Mouse (Mus musculus) hindbrain, embryonic 11.5 days (tissue): ENCODE results near the gene Tgif1. TPM values are rescaled to one million over a fixed set of nuclear protein-coding genes. Genes with fewer than 3 reads are reported as not detected.

Experiments
- ATAC-seq: fragments of 200-750 bp; cut with Nextera tagmentation; 2 replicates; pipeline ENCODE4 v1.8.0; 2017; ENCODE audit warnings: mild to moderate bottlenecking, moderate TSS enrichment, moderate library complexity; ENCODE audit not compliant: low FRiP score
- DNase-seq: peaks from one replicate; pipeline ENCODE4 v3.0.0-alpha.2; 2015; ENCODE audit warnings: low spot score
- H3K27ac ChIP-seq: fragments of 300-500 bp; sonication (generic); 2 replicates; pipeline ENCODE4 v1.5.1; 2014; ENCODE audit warnings: mild to moderate bottlenecking, low read depth, low read length
- H3K27me3 ChIP-seq: fragments of 300-500 bp; sonication (generic); 2 replicates; pipeline ENCODE4 v1.6.1; 2014; ENCODE audit warnings: mild to moderate bottlenecking, low read length, moderate library complexity, mixed read lengths; ENCODE audit not compliant: control insufficient read depth, insufficient read depth
- H3K36me3 ChIP-seq: fragments of 300-500 bp; sonication (generic); 2 replicates; pipeline ENCODE4 v1.6.1; 2014; ENCODE audit warnings: mild to moderate bottlenecking, low read length, moderate library complexity, mixed read lengths; ENCODE audit not compliant: control insufficient read depth, insufficient read depth
- H3K4me1 ChIP-seq: fragments of 300-500 bp; sonication (generic); replicated peaks from 2 replicates; pipeline ENCODE4 v1.6.1; 2014; ENCODE audit warnings: low read length, mixed read lengths; ENCODE audit not compliant: control insufficient read depth, insufficient read depth
- H3K4me2 ChIP-seq: fragments of 300-500 bp; sonication (generic); replicated peaks from 2 replicates; pipeline ENCODE4 v1.6.1; 2014; ENCODE audit warnings: mild to moderate bottlenecking, low read depth, low read length
- H3K4me3 ChIP-seq: fragments of 300-500 bp; sonication (generic); 2 replicates; pipeline ENCODE4 v1.5.1; 2014; ENCODE audit warnings: low read depth, low read length
- H3K9ac ChIP-seq: fragments of 300-500 bp; sonication (generic); 2 replicates; pipeline ENCODE4 v1.6.1; 2014; ENCODE audit warnings: low read depth, low read length
- H3K9me3 ChIP-seq: fragments of 300-500 bp; sonication (generic); 2 replicates; pipeline ENCODE4 v1.6.1; 2016; ENCODE audit warnings: low read length; ENCODE audit not compliant: control insufficient read depth
- WGBS: fragments of 180-500 bp; shearing (Covaris S2); extraction: QIAGEN DNeasy Blood & Tissue Kit; methylation state at CpG from one replicate; pipeline ENCODE4 v1.1.7; 2014; 5-methylcytosine and 5-hydroxymethylcytosine counted together
- polyA plus RNA-seq: library from polyadenylated mRNA; unstranded; fragments of >200 nt; fragmentation: Nextera tagmentation; extraction: Ambion mirVana; gene quantifications from 2 replicates; pipeline ENCODE4 v1.2.1, GENCODE M21; 2014

Gene Tgif1
- polyA plus RNA-seq, 1 experiment from 2014 or later: 66.0 TPM

- Histone ChIP-seq H3K4me2 (no peak overlapping the region), H3K27me3 (no peaks in the 10 kb centered on the region), H3K4me3 (no peak overlapping the region), H3K9me3 (no peaks in the 10 kb centered on the region), H3K27ac (no peak overlapping the region), H3K36me3 (no peaks in the 10 kb centered on the region), H3K4me1 (no peaks in the 10 kb centered on the region), H3K9ac (no peak overlapping the region)
- 38% methylated on average over 3 of the region's 3 CpGs for WGBS
- DNase-seq: no peak
- no peak for ATAC-seq
These were observed 43.6 kb downstream of the Tgif1 start for GRCm38 (mm10) chr17:70809776-70810175.

GRCm38 (mm10) chr17:70808837-70809236 lies 44.5 kb downstream of the Tgif1 start:
- H3K4me1 ChIP-seq: no peaks in the 10 kb centered on the region
- DNase-seq (no peak), ATAC-seq (no peak)
- no peak overlapping the region for H3K27ac ChIP-seq
- H3K9ac ChIP-seq: no peak overlapping the region
- no peak overlapping the region for H3K4me3 ChIP-seq
- no peak overlapping the region for H3K4me2 ChIP-seq
- H3K9me3 ChIP-seq: no peaks in the 10 kb centered on the region
- H3K36me3 ChIP-seq: no peaks in the 10 kb centered on the region
- 35% methylated on average over 14 of the region's 14 CpGs for WGBS
- H3K27me3 ChIP-seq: no peaks in the 10 kb centered on the region

- H3K9me3 ChIP-seq: no peaks in the 10 kb centered on the region
- H3K27me3 ChIP-seq: no peaks in the 10 kb centered on the region
- ATAC-seq (no peak), DNase-seq (no peak)
- H3K9ac ChIP-seq: no peak overlapping the region
- no peaks in the 10 kb centered on the region for H3K36me3 ChIP-seq
- H3K27ac ChIP-seq: no peak overlapping the region
- no peaks in the 10 kb centered on the region for H3K4me1 ChIP-seq
- H3K4me2 ChIP-seq: no peak overlapping the region
- H3K4me3 ChIP-seq: no peak overlapping the region
- WGBS: 97% methylated on average over 1 of the region's 1 CpGs
These were observed 45.5 kb downstream of the Tgif1 start for GRCm38 (mm10) chr17:70807885-70808284.

GRCm38 (mm10) chr17:70806600-70806999 lies 46.7 kb downstream of the Tgif1 start:
- no peak overlapping the region for H3K9ac ChIP-seq
- no peak overlapping the region for H3K4me2 ChIP-seq
- no peak overlapping the region for H3K27ac ChIP-seq
- no peaks in the 10 kb centered on the region for H3K36me3 ChIP-seq
- ATAC-seq (no peak), DNase-seq (no peak)
- no peaks in the 10 kb centered on the region for H3K4me1 ChIP-seq
- no peak overlapping the region for H3K4me3 ChIP-seq
- H3K27me3 ChIP-seq: no peaks in the 10 kb centered on the region
- H3K9me3 ChIP-seq: no peaks in the 10 kb centered on the region
- WGBS: 80% methylated on average over 2 of the region's 2 CpGs

- Histone ChIP-seq H3K4me3 (no peak overlapping the region), H3K4me2 (no peak overlapping the region), H3K4me1 (no peaks in the 10 kb centered on the region), H3K36me3 (no peaks in the 10 kb centered on the region), H3K27ac (no peak overlapping the region), H3K9me3 (no peaks in the 10 kb centered on the region), H3K27me3 (no peaks in the 10 kb centered on the region), H3K9ac (no peak overlapping the region)
- WGBS: 90% methylated on average over 9 of the region's 9 CpGs
- DNase-seq: no peak
- no peak for ATAC-seq
These were observed 47.5 kb downstream of the Tgif1 start for GRCm38 (mm10) chr17:70805866-70806265.

- no peaks in the 10 kb centered on the region for H3K9me3 ChIP-seq
- WGBS: 86% methylated on average over 14 of the region's 14 CpGs
- DNase-seq (no peak), ATAC-seq (no peak)
- H3K9ac ChIP-seq: no peak overlapping the region
- no peaks in the 10 kb centered on the region for H3K4me1 ChIP-seq
- no peak overlapping the region for H3K4me3 ChIP-seq
- H3K36me3 ChIP-seq: no peaks in the 10 kb centered on the region
- H3K27me3 ChIP-seq: no peaks in the 10 kb centered on the region
- H3K4me2 ChIP-seq: no peak overlapping the region
- no peak overlapping the region for H3K27ac ChIP-seq
These were observed 51.3 kb downstream of the Tgif1 start for GRCm38 (mm10) chr17:70802022-70802421.

- Histone ChIP-seq H3K9me3 (no peaks in the 10 kb centered on the region), H3K27ac (no peak overlapping the region), H3K27me3 (no peaks in the 10 kb centered on the region), H3K4me1 (peaks cover 4% of the 10 kb centered on the region; the same call in 1 of the 2 replicates), H3K36me3 (no peaks in the 10 kb centered on the region), H3K4me3 (no peak overlapping the region), H3K9ac (no peak overlapping the region), H3K4me2 (no peak overlapping the region)
- DNase-seq: no peak
- WGBS: 83% methylated on average over 4 of the region's 4 CpGs
- no peak for ATAC-seq
These were observed 54.1 kb downstream of the Tgif1 start for GRCm38 (mm10) chr17:70799266-70799665.

GRCm38 (mm10) chr17:70797773-70798045 lies 55.6 kb downstream of the Tgif1 start:
- Histone ChIP-seq H3K9ac (no peak overlapping the region), H3K4me3 (no peak overlapping the region), H3K4me1 (peaks cover 6% of the 10 kb centered on the region; the same call in 1 of the 2 replicates), H3K36me3 (no peaks in the 10 kb centered on the region), H3K27me3 (no peaks in the 10 kb centered on the region), H3K27ac (no peak overlapping the region), H3K4me2 (no peak overlapping the region), H3K9me3 (no peaks in the 10 kb centered on the region)
- WGBS: 80% methylated on average over 1 of the region's 1 CpGs
- no peak for DNase-seq
- no peak for ATAC-seq

- no peak overlapping the region for H3K9ac ChIP-seq
- H3K27me3 ChIP-seq: no peaks in the 10 kb centered on the region
- no peak overlapping the region for H3K4me2 ChIP-seq
- DNase-seq (no peak), ATAC-seq (no peak)
- H3K27ac ChIP-seq: no peak overlapping the region
- H3K4me1 ChIP-seq: peaks cover 6% of the 10 kb centered on the region; the same call in 1 of the 2 replicates
- H3K36me3 ChIP-seq: no peaks in the 10 kb centered on the region
- WGBS: 82% methylated on average over 8 of the region's 8 CpGs
- H3K9me3 ChIP-seq: no peaks in the 10 kb centered on the region
- H3K4me3 ChIP-seq: no peak overlapping the region
These were observed 56.2 kb downstream of the Tgif1 start for GRCm38 (mm10) chr17:70796940-70797772.
